Mouse (Mus musculus): ENCODE data around the gene Prkab1. TPM values are rescaled to one million over a fixed set of nuclear protein-coding genes. Genes with fewer than 3 reads are reported as not detected.

Gene Prkab1
- total and polyA plus RNA-seq, 2 experiments = 13.6 to 48.5 TPM

- Histone ChIP-seq H3K79me2 (ENCODE audit: control insufficient read depth, insufficient read depth, low read length) (no peaks in the 10 kb centered on the region), H3K4me1 (ENCODE audit: control insufficient read depth, insufficient read depth, low read length) (no peaks in the 10 kb centered on the region), H3K4me3 (ENCODE audit: insufficient read depth, low read depth, low read length) (no peak overlapping the region), H3K36me3 (ENCODE audit: control insufficient read depth, insufficient read depth, low read length) (no peaks in the 10 kb centered on the region), H3K9ac (ENCODE audit: low read depth, low read length) (no peak overlapping the region), H3K27me3 (ENCODE audit: control insufficient read depth, insufficient read depth, low read length) (no peaks in the 10 kb centered on the region), H3K27ac (replicated peaks; ENCODE audit: insufficient read depth, low read depth, low read length) (no peak overlapping the region)
- DNase-seq (ENCODE audit: extremely low read depth, low read depth, low spot score) = no peak
- TF ChIP-seq POLR2A (IDR thresholded peaks at IDR 0.05; ENCODE audit: extremely low read depth, insufficient read depth, low read length) (no peak), CTCF (IDR thresholded peaks at IDR 0.05; ENCODE audit: low read depth, low read length) (no peak)
- 97% methylated on average over 10 of the region's 10 CpGs for WGBS
These were observed 20.0 kb downstream of the Prkab1 start for GRCm38 (mm10) chr5:116004271-116004670.

- Histone ChIP-seq H3K9ac (ENCODE audit: low read depth, low read length) (no peak overlapping the region), H3K79me2 (ENCODE audit: control insufficient read depth, insufficient read depth, low read length) (no peaks in the 10 kb centered on the region), H3K36me3 (ENCODE audit: control insufficient read depth, insufficient read depth, low read length) (no peaks in the 10 kb centered on the region), H3K4me1 (ENCODE audit: control insufficient read depth, insufficient read depth, low read length) (no peaks in the 10 kb centered on the region), H3K27ac (replicated peaks; ENCODE audit: insufficient read depth, low read depth, low read length) (no peak overlapping the region), H3K4me3 (ENCODE audit: insufficient read depth, low read depth, low read length) (no peak overlapping the region), H3K27me3 (ENCODE audit: control insufficient read depth, insufficient read depth, low read length) (no peaks in the 10 kb centered on the region)
- TF ChIP-seq POLR2A (IDR thresholded peaks at IDR 0.05; ENCODE audit: extremely low read depth, insufficient read depth, low read length) (no peak), CTCF (IDR thresholded peaks at IDR 0.05; ENCODE audit: low read depth, low read length) (no peak)
- 73% methylated on average over 13 of the region's 13 CpGs for WGBS
- DNase-seq (ENCODE audit: extremely low read depth, low read depth, low spot score) = no peak
These were observed 20.5 kb downstream of the Prkab1 start for GRCm38 (mm10) chr5:116003825-116004224.

- WGBS = 61% methylated on average over 8 of the region's 8 CpGs
- DNase-seq (ENCODE audit: extremely low read depth, low read depth, low spot score) = peak; percentile 60
- H3K27me3 ChIP-seq (ENCODE audit: control insufficient read depth, insufficient read depth, low read length) = no peaks in the 10 kb centered on the region
- H3K79me2 ChIP-seq (ENCODE audit: control insufficient read depth, insufficient read depth, low read length) = no peaks in the 10 kb centered on the region
- H3K27ac ChIP-seq (replicated peaks; ENCODE audit: insufficient read depth, low read depth, low read length) = no peak overlapping the region
- H3K9ac ChIP-seq (ENCODE audit: low read depth, low read length) = no peak overlapping the region
- H3K4me3 ChIP-seq (ENCODE audit: insufficient read depth, low read depth, low read length) = no peak overlapping the region
- TF ChIP-seq POLR2A (IDR thresholded peaks at IDR 0.05; ENCODE audit: extremely low read depth, insufficient read depth, low read length) = no peak
- no peak for TF ChIP-seq CTCF (IDR thresholded peaks at IDR 0.05; ENCODE audit: low read depth, low read length)
- no peaks in the 10 kb centered on the region for H3K36me3 ChIP-seq (ENCODE audit: control insufficient read depth, insufficient read depth, low read length)
- no peaks in the 10 kb centered on the region for H3K4me1 ChIP-seq (ENCODE audit: control insufficient read depth, insufficient read depth, low read length)
These were observed 21.2 kb downstream of the Prkab1 start for GRCm38 (mm10) chr5:116003154-116003553.

GRCm38 (mm10) chr5:115997376-115997775 is 26.9 kb downstream of the Prkab1 start:
- TF ChIP-seq CTCF (IDR thresholded peaks at IDR 0.05; ENCODE audit: low read depth, low read length) (no peak), POLR2A (IDR thresholded peaks at IDR 0.05; ENCODE audit: extremely low read depth, insufficient read depth, low read length) (no peak)
- no peak for DNase-seq (ENCODE audit: extremely low read depth, low read depth, low spot score)
- Histone ChIP-seq H3K27me3 (ENCODE audit: control insufficient read depth, insufficient read depth, low read length) (no peaks in the 10 kb centered on the region), H3K4me1 (ENCODE audit: control insufficient read depth, insufficient read depth, low read length) (no peaks in the 10 kb centered on the region), H3K27ac (replicated peaks; ENCODE audit: insufficient read depth, low read depth, low read length) (no peak overlapping the region), H3K36me3 (ENCODE audit: control insufficient read depth, insufficient read depth, low read length) (no peaks in the 10 kb centered on the region), H3K4me3 (ENCODE audit: insufficient read depth, low read depth, low read length) (no peak overlapping the region), H3K9ac (ENCODE audit: low read depth, low read length) (no peak overlapping the region), H3K79me2 (ENCODE audit: control insufficient read depth, insufficient read depth, low read length) (no peaks in the 10 kb centered on the region)
- WGBS = 84% methylated on average over 13 of the region's 13 CpGs

- no peaks in the 10 kb centered on the region for H3K79me2 ChIP-seq (ENCODE audit: control insufficient read depth, insufficient read depth, low read length)
- no peak for DNase-seq (ENCODE audit: extremely low read depth, low read depth, low spot score)
- 96% methylated on average over 15 of the region's 15 CpGs for WGBS
- no peaks in the 10 kb centered on the region for H3K36me3 ChIP-seq (ENCODE audit: control insufficient read depth, insufficient read depth, low read length)
- H3K27ac ChIP-seq (replicated peaks; ENCODE audit: insufficient read depth, low read depth, low read length) = no peak overlapping the region
- no peak overlapping the region for H3K9ac ChIP-seq (ENCODE audit: low read depth, low read length)
- no peaks in the 10 kb centered on the region for H3K4me1 ChIP-seq (ENCODE audit: control insufficient read depth, insufficient read depth, low read length)
- TF ChIP-seq POLR2A (IDR thresholded peaks at IDR 0.05; ENCODE audit: extremely low read depth, insufficient read depth, low read length) = no peak
- no peaks in the 10 kb centered on the region for H3K27me3 ChIP-seq (ENCODE audit: control insufficient read depth, insufficient read depth, low read length)
- no peak overlapping the region for H3K4me3 ChIP-seq (ENCODE audit: insufficient read depth, low read depth, low read length)
These were observed 30.2 kb downstream of the Prkab1 start for GRCm38 (mm10) chr5:115994101-115994500.

GRCm38 (mm10) chr5:115991717-115992116 is 32.6 kb downstream of the Prkab1 start:
- WGBS = 96% methylated on average over 11 of the region's 11 CpGs
- H3K79me2 ChIP-seq (ENCODE audit: control insufficient read depth, insufficient read depth, low read length) = no peaks in the 10 kb centered on the region
- no peak overlapping the region for H3K4me3 ChIP-seq (ENCODE audit: insufficient read depth, low read depth, low read length)
- H3K9ac ChIP-seq (ENCODE audit: low read depth, low read length) = no peak overlapping the region
- no peaks in the 10 kb centered on the region for H3K36me3 ChIP-seq (ENCODE audit: control insufficient read depth, insufficient read depth, low read length)
- TF ChIP-seq CTCF (IDR thresholded peaks at IDR 0.05; ENCODE audit: low read depth, low read length) (no peak), POLR2A (IDR thresholded peaks at IDR 0.05; ENCODE audit: extremely low read depth, insufficient read depth, low read length) (no peak)
- no peaks in the 10 kb centered on the region for H3K27me3 ChIP-seq (ENCODE audit: control insufficient read depth, insufficient read depth, low read length)
- H3K27ac ChIP-seq (replicated peaks; ENCODE audit: insufficient read depth, low read depth, low read length) = no peak overlapping the region
- no peak for DNase-seq (ENCODE audit: extremely low read depth, low read depth, low spot score)
- no peaks in the 10 kb centered on the region for H3K4me1 ChIP-seq (ENCODE audit: control insufficient read depth, insufficient read depth, low read length)

Data from liver, adult 2 months (tissue).